Mouse (Mus musculus): ENCODE data around the gene Cacna1d. TPM values are rescaled to one million over a fixed set of nuclear protein-coding genes. Genes with fewer than 3 reads are reported as not detected.

Gene Cacna1d
- total and polyA plus RNA-seq, 2 experiments from 2014 or later = 5.5 to 8.9 TPM

- Histone ChIP-seq H3K4me3 (ENCODE audit: low read depth, low read length) (no peak overlapping the region), H3K9me3 (replicated peaks; ENCODE audit: control insufficient read depth, low read length) (no peaks in the 10 kb centered on the region), H3K27me3 (ENCODE audit: control insufficient read depth, insufficient read depth, low read length) (no peaks in the 10 kb centered on the region), H3K9ac (replicated peaks; ENCODE audit: low read depth, low read length) (no peak overlapping the region), H3K4me1 (ENCODE audit: control insufficient read depth, insufficient read depth) (peaks cover 50% of the 10 kb centered on the region), H3K36me3 (replicated peaks; ENCODE audit: control insufficient read depth, insufficient read depth, low read length) (peaks cover 12% of the 10 kb centered on the region), H3K27ac (ENCODE audit: low read depth) (peak overlapping the region; percentile 47), H3K4me2 (ENCODE audit: low read depth, low read length) (peak overlapping the region; percentile 34)
- DNase-seq (ENCODE audit: low spot score) (peak; percentile 22), ATAC-seq (ENCODE audit: insufficient read depth, low read depth) (0 out of 2 replicates have a peak, but pooled peaks have one; percentile 20)
- 23% methylated on average over 6 of the region's 6 CpGs for WGBS
- TF ChIP-seq EP300 (IDR thresholded peaks at IDR 0.05; ENCODE audit: low read depth) = no peak
- no peak for TF ChIP-seq CTCF (IDR thresholded peaks at IDR 0.05; ENCODE audit: low read depth)
These were observed 3.7 kb upstream of the Cacna1d start for GRCm38 (mm10) chr14:30494998-30495397.

GRCm38 (mm10) chr14:30493276-30493675 lies 2.0 kb upstream of the Cacna1d start:
- 13% methylated on average over 1 of the region's 1 CpGs for WGBS
- Histone ChIP-seq H3K4me3 (ENCODE audit: low read depth, low read length) (no peak overlapping the region), H3K27ac (ENCODE audit: low read depth) (no peak overlapping the region), H3K9ac (replicated peaks; ENCODE audit: low read depth, low read length) (no peak overlapping the region), H3K9me3 (replicated peaks; ENCODE audit: control insufficient read depth, low read length) (no peaks in the 10 kb centered on the region), H3K27me3 (ENCODE audit: control insufficient read depth, insufficient read depth, low read length) (no peaks in the 10 kb centered on the region), H3K4me2 (ENCODE audit: low read depth, low read length) (no peak overlapping the region), H3K36me3 (replicated peaks; ENCODE audit: control insufficient read depth, insufficient read depth, low read length) (peaks cover 17% of the 10 kb centered on the region), H3K4me1 (ENCODE audit: control insufficient read depth, insufficient read depth) (peaks cover 42% of the 10 kb centered on the region)
- DNase-seq (ENCODE audit: low spot score) (no peak), ATAC-seq (ENCODE audit: insufficient read depth, low read depth) (no peak)
- TF ChIP-seq CTCF (IDR thresholded peaks at IDR 0.05; ENCODE audit: low read depth) (no peak), EP300 (IDR thresholded peaks at IDR 0.05; ENCODE audit: low read depth) (no peak)

GRCm38 (mm10) chr14:30479361-30479948 lies 11.8 kb downstream of the Cacna1d start, which contains the start of gene Dcp1a:
Gene Dcp1a (plus strand): TSS chr14:30479535.
- peak; percentile 53; the same call in 1 of the 2 replicates for TF ChIP-seq EP300 (IDR thresholded peaks at IDR 0.05; ENCODE audit: low read depth)
- TF ChIP-seq CTCF (IDR thresholded peaks at IDR 0.05; ENCODE audit: low read depth) = no peak
- H3K27me3 ChIP-seq (ENCODE audit: control insufficient read depth, insufficient read depth, low read length) = no peaks in the 10 kb centered on the region
- peaks cover 7% of the 10 kb centered on the region; the same call in 1 of the 2 replicates for H3K4me1 ChIP-seq (ENCODE audit: control insufficient read depth, insufficient read depth)
- H3K9ac ChIP-seq (replicated peaks; ENCODE audit: low read depth, low read length) = peak within 1 kb of the TSS; percentile 89
- H3K27ac ChIP-seq (ENCODE audit: low read depth) = peak within 1 kb of the TSS; percentile 84
- DNase-seq (ENCODE audit: low spot score) (peak; percentile 97), ATAC-seq (ENCODE audit: insufficient read depth, low read depth) (peak; percentile 99)
- under 1% methylated on average over 39 of the region's 39 CpGs for WGBS
- H3K4me3 ChIP-seq (ENCODE audit: low read depth, low read length) = peak within 1 kb of the TSS; percentile 82
- H3K4me2 ChIP-seq (ENCODE audit: low read depth, low read length) = peak within 1 kb of the TSS; percentile 81
- peaks cover 23% of the 10 kb centered on the region for H3K36me3 ChIP-seq (replicated peaks; ENCODE audit: control insufficient read depth, insufficient read depth, low read length)
- no peaks in the 10 kb centered on the region for H3K9me3 ChIP-seq (replicated peaks; ENCODE audit: control insufficient read depth, low read length)

- DNase-seq (ENCODE audit: low spot score) = no peak
- ATAC-seq (ENCODE audit: insufficient read depth, low read depth) = no peak
- Histone ChIP-seq H3K9ac (replicated peaks; ENCODE audit: low read depth, low read length) (no peak overlapping the region), H3K4me1 (ENCODE audit: control insufficient read depth, insufficient read depth) (no peaks in the 10 kb centered on the region), H3K9me3 (replicated peaks; ENCODE audit: control insufficient read depth, low read length) (no peaks in the 10 kb centered on the region), H3K27ac (ENCODE audit: low read depth) (no peak overlapping the region), H3K4me3 (ENCODE audit: low read depth, low read length) (no peak overlapping the region), H3K4me2 (ENCODE audit: low read depth, low read length) (no peak overlapping the region), H3K36me3 (replicated peaks; ENCODE audit: control insufficient read depth, insufficient read depth, low read length) (no peaks in the 10 kb centered on the region), H3K27me3 (ENCODE audit: control insufficient read depth, insufficient read depth, low read length) (no peaks in the 10 kb centered on the region)
- TF ChIP-seq CTCF (IDR thresholded peaks at IDR 0.05; ENCODE audit: low read depth) = no peak
- TF ChIP-seq EP300 (IDR thresholded peaks at IDR 0.05; ENCODE audit: low read depth) = no peak
- 80% methylated on average over 6 of the region's 6 CpGs for WGBS
These were observed 16.8 kb downstream of the Cacna1d start for GRCm38 (mm10) chr14:30474416-30474815.

- DNase-seq (ENCODE audit: low spot score) (no peak), ATAC-seq (ENCODE audit: insufficient read depth, low read depth) (no peak)
- Histone ChIP-seq H3K4me1 (ENCODE audit: control insufficient read depth, insufficient read depth) (no peaks in the 10 kb centered on the region), H3K4me3 (ENCODE audit: low read depth, low read length) (no peak overlapping the region), H3K9ac (replicated peaks; ENCODE audit: low read depth, low read length) (no peak overlapping the region), H3K27ac (ENCODE audit: low read depth) (no peak overlapping the region), H3K27me3 (ENCODE audit: control insufficient read depth, insufficient read depth, low read length) (no peaks in the 10 kb centered on the region), H3K4me2 (ENCODE audit: low read depth, low read length) (no peak overlapping the region), H3K9me3 (replicated peaks; ENCODE audit: control insufficient read depth, low read length) (no peaks in the 10 kb centered on the region), H3K36me3 (replicated peaks; ENCODE audit: control insufficient read depth, insufficient read depth, low read length) (no peaks in the 10 kb centered on the region)
- no peak for TF ChIP-seq CTCF (IDR thresholded peaks at IDR 0.05; ENCODE audit: low read depth)
- TF ChIP-seq EP300 (IDR thresholded peaks at IDR 0.05; ENCODE audit: low read depth) = no peak
- WGBS = 62% methylated on average over 5 of the region's 5 CpGs
These were observed 17.6 kb downstream of the Cacna1d start for GRCm38 (mm10) chr14:30473605-30474004.

- no peaks in the 10 kb centered on the region for H3K27me3 ChIP-seq (ENCODE audit: control insufficient read depth, insufficient read depth, low read length)
- WGBS = 53% methylated on average over 4 of the region's 4 CpGs
- no peaks in the 10 kb centered on the region for H3K36me3 ChIP-seq (replicated peaks; ENCODE audit: control insufficient read depth, insufficient read depth, low read length)
- no peak for DNase-seq (ENCODE audit: low spot score)
- ATAC-seq (ENCODE audit: insufficient read depth, low read depth) = no peak
- H3K4me2 ChIP-seq (ENCODE audit: low read depth, low read length) = no peak overlapping the region
- no peak overlapping the region for H3K27ac ChIP-seq (ENCODE audit: low read depth)
- TF ChIP-seq CTCF (IDR thresholded peaks at IDR 0.05; ENCODE audit: low read depth) (no peak), EP300 (IDR thresholded peaks at IDR 0.05; ENCODE audit: low read depth) (no peak)
- H3K4me1 ChIP-seq (ENCODE audit: control insufficient read depth, insufficient read depth) = no peaks in the 10 kb centered on the region
- H3K9ac ChIP-seq (replicated peaks; ENCODE audit: low read depth, low read length) = no peak overlapping the region
- no peaks in the 10 kb centered on the region for H3K9me3 ChIP-seq (replicated peaks; ENCODE audit: control insufficient read depth, low read length)
- no peak overlapping the region for H3K4me3 ChIP-seq (ENCODE audit: low read depth, low read length)
These were observed 27.9 kb downstream of the Cacna1d start for GRCm38 (mm10) chr14:30463312-30463711.

Data from heart, postnatal 0 days (tissue).